Mouse (Mus musculus): ENCODE results near the gene Rsrp1.

Gene Rsrp1

GRCm38 (mm10) chr4:134963021-134963776 is 39.8 kb downstream of the Rsrp1 start:
- peak; percentile 31 to 65 for DNase-seq (ENCODE audit: low spot score in 2 of 2)

DNA sequence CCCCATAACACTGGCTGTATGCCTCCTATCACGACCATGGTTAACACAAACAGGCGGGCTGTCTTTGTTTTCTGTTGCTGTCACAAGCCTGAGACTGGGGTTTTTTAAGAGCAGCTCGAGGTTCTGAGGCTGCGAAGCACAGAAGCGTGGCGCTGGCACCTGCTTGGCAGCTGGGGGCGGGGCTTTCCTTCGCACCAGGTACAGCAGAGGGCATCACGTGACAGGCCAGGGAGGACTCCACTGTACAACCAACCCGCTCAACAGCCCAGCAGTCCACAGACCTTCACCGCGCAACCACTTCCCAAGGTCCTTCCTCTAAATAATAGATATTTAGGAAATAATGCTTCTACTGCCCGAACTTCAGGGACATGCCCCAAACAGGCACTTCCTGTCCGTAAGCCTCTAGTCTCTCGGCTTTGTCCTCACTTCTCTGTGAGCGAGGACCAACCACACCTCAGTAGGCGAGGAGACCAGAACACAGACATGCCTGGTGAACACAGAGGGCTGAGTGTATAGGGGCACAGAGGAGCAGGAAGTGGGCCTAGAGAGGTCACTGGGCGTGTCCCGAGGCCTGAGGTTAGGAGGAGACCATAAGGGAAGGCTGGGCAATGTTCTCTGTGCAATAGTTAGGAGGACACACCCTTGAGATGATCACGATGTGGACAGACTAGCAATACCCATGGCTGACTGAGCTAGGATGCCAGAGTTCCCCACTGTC is 44.7 kb downstream of the Rsrp1 start:
- DNase-seq (ENCODE audit: low spot score in 2 of 2) = peak; percentile 42 to 48

DNA sequence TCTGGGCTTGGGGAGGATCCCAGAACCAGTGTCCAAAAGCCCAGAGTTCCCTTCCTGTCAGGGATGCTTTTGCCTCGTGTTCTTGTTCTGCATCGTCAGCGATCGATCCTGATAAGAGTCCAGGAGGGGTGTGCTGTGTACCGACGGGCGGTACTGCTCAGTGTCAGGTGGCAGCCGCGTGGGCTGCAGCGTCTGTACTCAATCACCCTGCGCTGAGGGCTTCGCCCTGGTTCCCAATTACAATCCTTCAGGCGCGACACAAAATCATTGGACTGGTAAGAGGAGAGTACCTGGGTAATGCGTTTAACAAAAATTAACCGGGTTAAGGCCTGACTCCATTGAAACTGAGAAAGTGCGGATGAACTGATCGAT is 45.2 kb downstream of the Rsrp1 start:
- no peak for DNase-seq (ENCODE audit: low spot score in 2 of 2)

DNA sequence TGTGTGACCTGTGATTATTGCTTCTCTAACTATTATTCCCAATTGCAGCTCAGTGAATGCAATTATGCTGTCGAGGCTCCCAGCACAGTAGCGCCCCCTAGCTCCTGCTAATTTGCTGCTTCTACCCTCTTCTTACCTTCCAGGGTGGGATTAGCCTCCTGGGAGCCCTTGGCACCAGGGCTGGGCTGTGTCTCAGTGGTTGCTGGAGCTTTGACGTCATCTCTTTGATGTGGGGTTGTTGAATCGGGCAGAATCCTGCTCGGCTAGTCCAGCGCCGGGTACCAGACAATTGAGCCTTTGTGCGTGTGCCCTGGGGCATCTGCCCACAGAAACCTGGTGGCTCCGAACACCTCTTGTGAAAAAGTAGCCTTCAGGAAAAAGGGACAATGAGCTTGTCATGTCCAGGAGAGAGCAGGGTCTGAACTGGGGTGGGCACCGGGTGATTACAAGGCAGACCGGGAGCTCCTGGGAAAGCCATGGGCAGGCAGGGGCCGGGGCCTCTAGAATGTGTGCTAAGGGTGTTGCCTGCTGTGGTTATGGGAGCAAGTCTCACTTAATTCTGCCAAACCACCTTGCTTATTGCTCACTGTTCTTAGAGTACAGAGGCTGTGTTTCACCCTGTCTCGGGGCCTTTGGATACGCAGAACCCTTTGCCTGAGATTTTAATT is 52.0 kb downstream of the Rsrp1 start:
- DNase-seq (ENCODE audit: low spot score in 2 of 2) = no peak

DNA sequence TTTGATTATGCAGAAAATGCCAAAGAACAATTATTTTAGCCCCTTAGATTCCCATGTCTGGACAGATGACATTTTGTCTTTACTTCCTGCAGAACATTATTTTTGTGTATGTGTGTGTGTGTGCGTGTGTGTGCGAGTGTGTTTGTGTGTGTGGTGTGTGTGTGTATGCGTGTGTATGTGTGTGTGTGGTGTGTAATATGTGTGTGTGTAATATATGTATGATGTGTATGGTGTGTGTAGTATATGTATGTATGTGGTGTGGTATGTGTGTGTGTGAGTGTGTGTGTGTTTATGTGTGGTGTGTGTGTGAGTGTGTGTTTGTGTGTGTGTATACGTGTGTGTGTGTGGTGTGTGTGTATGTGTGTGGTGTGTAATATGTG is 52.5 kb downstream of the Rsrp1 start:
- DNase-seq (ENCODE audit: low spot score in 2 of 2) = no peak

Measured in natural killer cell, adult 2 months (primary cell).